Mouse (Mus musculus) heart, adult 2 months (tissue): ENCODE measurements at regions not wholly inside any gene's neighbourhood (a gene's known extent, or its start where the extent isn't known, plus 50 kb on each side); places are given as distances from the start of the nearest gene placed in this dataset.

Source experiments
- CTCF ChIP-seq: fragments of 200-600 bp; IDR thresholded peaks from 2 replicates; pipeline ENCODE4 v1.8.1; 2022; ENCODE audit warnings: antibody characterized with exemption, mild to moderate bottlenecking, moderate library complexity
- EP300 ChIP-seq: fragments of 200-500 bp; IDR thresholded peaks from 2 replicates; pipeline ENCODE4 v1.6.1; 2011; ENCODE audit warnings: low read depth, low read length, control low read depth; ENCODE audit not compliant: insufficient read depth
- POLR2A ChIP-seq: fragments of 200-500 bp; IDR thresholded peaks from 2 replicates; pipeline ENCODE4 v1.6.1; 2011; ENCODE audit warnings: mild to moderate bottlenecking, low read depth, low read length, control low read depth; ENCODE audit not compliant: insufficient read depth

- TF ChIP-seq POLR2A (no peak), CTCF (no peak), EP300 (no peak)
Measured at GRCm38 (mm10) chr11:44216346-44216745, 183.5 kb upstream of the Il12b start.
